Mouse (Mus musculus) intestine, embryonic 14.5 days (tissue): ENCODE measurements around the gene Msi2. TPM values are rescaled to one million over a fixed set of nuclear protein-coding genes. Genes with fewer than 3 reads are reported as not detected.

ENCODE experiments used
- ATAC-seq: fragments of 200-750 bp; cut with Nextera tagmentation; replicated peaks from 2 replicates; pipeline ENCODE4 v1.8.0; 2017; ENCODE audit warnings: low read depth, moderate number of reproducible peaks, moderate TSS enrichment, moderate library complexity; ENCODE audit not compliant: low FRiP score, low TSS enrichment
- DNase-seq: peaks from one replicate; pipeline ENCODE4 v3.0.0-alpha.2; 2018; ENCODE audit warnings: low spot score
- H3K27ac ChIP-seq: fragments of 300-500 bp; sonication (generic); 2 replicates; pipeline ENCODE4 v1.5.1; 2014; ENCODE audit warnings: low read depth, mild to moderate bottlenecking, control low read depth
- H3K27me3 ChIP-seq: fragments of 300-500 bp; sonication (generic); replicated peaks from 2 replicates; pipeline ENCODE4 v1.6.1; 2014; ENCODE audit warnings: low read length, control low read depth; ENCODE audit not compliant: control insufficient read depth, insufficient read depth
- H3K36me3 ChIP-seq: fragments of 300-500 bp; sonication (generic); 2 replicates; pipeline ENCODE4 v1.6.1; 2014; ENCODE audit warnings: low read length, control low read depth; ENCODE audit not compliant: control insufficient read depth, insufficient read depth
- H3K4me1 ChIP-seq: fragments of 300-500 bp; sonication (generic); replicated peaks from 2 replicates; pipeline ENCODE4 v1.6.1; 2014; ENCODE audit warnings: low read length, control low read depth, mixed read lengths; ENCODE audit not compliant: control insufficient read depth, insufficient read depth
- H3K4me2 ChIP-seq: fragments of 300-500 bp; sonication (generic); 2 replicates; pipeline ENCODE4 v1.6.1; 2014; ENCODE audit warnings: low read length
- H3K4me3 ChIP-seq: fragments of 300-500 bp; sonication (generic); 2 replicates; pipeline ENCODE4 v1.5.1; 2014; ENCODE audit warnings: low read depth, low read length, control low read depth, mixed read lengths
- H3K9ac ChIP-seq: fragments of 300-500 bp; sonication (generic); 2 replicates; pipeline ENCODE4 v1.6.1; 2014; ENCODE audit warnings: mild to moderate bottlenecking, low read length
- H3K9me3 ChIP-seq: fragments of 300-500 bp; sonication (generic); 2 replicates; pipeline ENCODE4 v1.6.1; 2016; ENCODE audit warnings: low read length, control low read depth; ENCODE audit not compliant: control insufficient read depth
- WGBS: fragments of 180-500 bp; shearing (Covaris S2); extraction: QIAGEN DNeasy Blood & Tissue Kit; methylation state at CpG from one replicate; pipeline ENCODE4 v1.1.7; 2014; 5-methylcytosine and 5-hydroxymethylcytosine counted together
- polyA plus RNA-seq: library from polyadenylated mRNA; unstranded; fragments of >200 nt; fragmentation: Nextera tagmentation; extraction: Ambion mirVana; gene quantifications from 2 replicates; pipeline ENCODE4 v1.2.1, GENCODE M21; 2014

The Msi2 gene
- polyA plus RNA-seq: 13.6 and 15.1 TPM in 2 replicates

DNA sequence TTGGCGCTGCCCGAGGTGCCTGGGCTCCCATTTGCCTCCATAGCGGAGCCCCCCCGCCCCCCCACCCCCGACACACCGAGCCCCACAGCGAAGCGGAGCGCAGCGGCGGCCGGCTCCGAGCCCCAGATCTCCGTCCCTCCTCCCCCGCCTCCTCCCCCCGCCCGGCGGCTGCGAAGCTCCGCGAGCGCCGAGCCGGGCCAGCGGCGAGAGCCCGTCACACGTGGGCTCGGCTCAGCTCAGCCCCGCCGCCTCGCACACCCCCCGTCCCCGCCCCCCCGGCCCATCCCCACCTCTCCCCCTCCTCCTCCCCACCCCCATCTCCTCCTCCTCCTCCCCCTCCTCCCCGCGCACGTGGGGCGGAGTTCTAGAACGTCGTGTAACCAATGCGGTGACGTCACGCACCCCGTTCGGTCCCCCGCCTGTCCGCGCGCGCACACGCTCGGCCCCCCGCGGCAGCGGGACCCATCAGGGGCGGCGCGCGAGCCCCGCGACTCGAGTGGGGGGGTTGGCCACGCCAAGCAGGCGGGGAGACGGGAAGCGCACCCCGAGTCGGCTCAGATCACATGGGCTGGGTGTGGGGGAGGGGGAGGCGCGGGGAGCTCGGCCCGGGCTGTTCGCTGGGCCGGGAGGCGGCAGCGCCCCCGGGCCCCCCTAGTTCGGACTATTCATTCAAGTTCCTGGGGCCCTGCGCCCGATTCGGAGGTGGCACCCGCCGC lies at the start of gene Msi2:
Gene Msi2, minus strand, starts transcription at position 464 of the 716 bp plus-strand sequence.
- Histone ChIP-seq H3K36me3 (no peaks in the 10 kb centered on the region), H3K27me3 (no peaks in the 10 kb centered on the region), H3K27ac (peak within 1 kb of the TSS; percentile 87), H3K4me3 (peak within 1 kb of the TSS; percentile 84), H3K9ac (peak within 1 kb of the TSS; percentile 98), H3K9me3 (no peaks in the 10 kb centered on the region), H3K4me2 (peak within 1 kb of the TSS; percentile 88), H3K4me1 (peaks cover 44% of the 10 kb centered on the region)
- ATAC-seq: peak; percentile 85
- DNase-seq: peak; percentile 90
- WGBS: under 1% methylated on average over 80 of the region's 84 CpGs

DNA sequence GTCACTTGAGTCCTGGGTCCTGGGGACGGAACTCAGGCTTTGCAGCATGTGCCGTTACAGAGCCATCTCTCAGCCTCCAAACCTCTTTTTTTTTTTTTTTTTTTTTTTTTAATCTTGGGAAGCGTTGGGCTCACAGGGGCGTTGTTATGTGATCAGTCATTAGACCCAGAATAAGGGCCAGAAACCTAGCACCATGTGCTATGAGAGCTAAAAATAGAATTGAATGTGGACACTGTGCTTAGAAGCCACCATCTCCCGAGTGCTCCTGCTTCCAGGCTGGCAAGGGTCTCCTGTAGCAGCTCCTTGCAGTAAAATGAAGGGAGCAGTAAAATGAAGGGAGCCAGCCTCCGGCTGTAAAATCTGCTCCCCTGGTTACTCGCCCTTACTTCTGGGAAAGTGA lies 47.3 kb upstream of the Msi2 start:
- Histone ChIP-seq H3K9ac (no peak overlapping the region), H3K36me3 (no peaks in the 10 kb centered on the region), H3K4me2 (no peak overlapping the region), H3K9me3 (no peaks in the 10 kb centered on the region), H3K27ac (no peak overlapping the region), H3K27me3 (no peaks in the 10 kb centered on the region), H3K4me3 (no peak overlapping the region), H3K4me1 (no peaks in the 10 kb centered on the region)
- ATAC-seq: no peak
- WGBS: 43% methylated on average over 7 of the region's 7 CpGs
- DNase-seq: no peak

DNA sequence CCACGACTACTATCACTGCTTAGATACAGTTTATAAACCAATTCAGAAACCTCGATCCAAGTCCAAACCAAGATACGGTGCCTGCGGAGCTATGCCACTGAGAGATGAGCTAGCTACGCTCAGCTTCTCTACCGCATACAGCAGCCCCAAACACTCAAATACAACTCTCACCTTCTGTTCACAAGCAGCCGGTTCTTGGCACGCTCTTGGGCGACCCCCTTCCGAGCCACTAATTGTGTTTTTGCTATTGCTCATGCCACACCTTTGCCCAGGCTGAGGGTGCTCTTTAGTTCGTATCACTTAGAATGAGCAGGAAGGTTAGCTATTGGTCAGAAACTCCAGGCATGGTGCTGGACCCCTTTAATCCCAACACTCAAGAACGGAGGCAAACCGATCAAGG lies 45.1 kb upstream of the Msi2 start:
- 90% methylated on average over 13 of the region's 13 CpGs for WGBS
- ATAC-seq: no peak

DNA sequence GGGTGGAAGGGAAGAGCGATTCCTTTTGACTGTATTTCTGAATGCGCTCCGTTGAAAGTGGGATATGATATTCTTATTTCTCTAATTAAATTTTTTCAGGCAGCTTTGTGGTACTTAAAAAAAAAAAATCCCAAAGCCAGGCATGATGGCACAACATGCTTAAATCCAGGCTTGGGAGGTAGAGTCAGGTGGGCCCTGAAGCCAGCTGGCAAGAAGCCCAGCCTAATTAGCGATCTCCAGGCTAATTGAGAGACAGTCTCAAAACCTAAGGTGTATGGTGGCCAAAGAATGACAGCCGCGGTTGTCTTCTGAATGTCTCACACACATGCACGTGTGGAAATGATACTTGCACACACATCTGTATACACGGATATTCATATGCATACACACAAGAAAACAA lies 41.2 kb upstream of the Msi2 start:
- no peak for DNase-seq
- no peak overlapping the region for H3K4me2 ChIP-seq
- no peaks in the 10 kb centered on the region for H3K27me3 ChIP-seq
- no peak for ATAC-seq
- WGBS: 91% methylated on average over 8 of the region's 8 CpGs
- H3K9me3 ChIP-seq: no peaks in the 10 kb centered on the region
- no peaks in the 10 kb centered on the region for H3K36me3 ChIP-seq
- H3K9ac ChIP-seq: no peak overlapping the region
- no peaks in the 10 kb centered on the region for H3K4me1 ChIP-seq
- H3K4me3 ChIP-seq: no peak overlapping the region
- H3K27ac ChIP-seq: no peak overlapping the region

More for the DNA sequence above, 45.1 kb upstream of the Msi2 start:
- H3K4me1 ChIP-seq: no peaks in the 10 kb centered on the region
- H3K4me2 ChIP-seq: no peak overlapping the region
- H3K36me3 ChIP-seq: no peaks in the 10 kb centered on the region
- H3K4me3 ChIP-seq: no peak overlapping the region
- H3K27ac ChIP-seq: no peak overlapping the region
- no peak overlapping the region for H3K9ac ChIP-seq
- H3K27me3 ChIP-seq: no peaks in the 10 kb centered on the region
- DNase-seq: no peak
- no peaks in the 10 kb centered on the region for H3K9me3 ChIP-seq

DNA sequence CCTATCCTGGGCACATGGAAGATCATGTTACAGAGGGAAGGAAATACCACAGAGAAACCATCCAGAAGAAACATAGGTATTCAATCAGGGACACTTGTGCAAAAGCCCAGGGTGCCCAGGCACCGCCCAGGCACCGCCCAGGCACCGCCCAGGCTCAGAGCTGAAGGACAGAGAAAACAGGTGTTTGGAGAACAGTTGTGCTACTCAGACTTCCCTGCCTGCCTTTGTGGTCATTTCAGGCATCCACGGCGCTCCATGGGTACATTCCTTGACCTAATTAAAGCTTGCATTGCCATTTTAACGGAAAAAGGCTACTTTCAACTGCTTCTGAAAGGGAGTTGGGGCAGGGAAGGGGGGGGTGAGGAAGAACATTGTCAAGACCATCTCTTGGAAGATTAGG lies 40.1 kb upstream of the Msi2 start:
- no peaks in the 10 kb centered on the region for H3K9me3 ChIP-seq
- 49% methylated on average over 6 of the region's 6 CpGs for WGBS
- no peak overlapping the region for H3K27ac ChIP-seq
- no peak overlapping the region for H3K4me2 ChIP-seq
- H3K4me3 ChIP-seq: no peak overlapping the region
- ATAC-seq (no peak), DNase-seq (no peak)
- H3K36me3 ChIP-seq: no peaks in the 10 kb centered on the region
- no peaks in the 10 kb centered on the region for H3K27me3 ChIP-seq
- no peak overlapping the region for H3K9ac ChIP-seq
- H3K4me1 ChIP-seq: no peaks in the 10 kb centered on the region

DNA sequence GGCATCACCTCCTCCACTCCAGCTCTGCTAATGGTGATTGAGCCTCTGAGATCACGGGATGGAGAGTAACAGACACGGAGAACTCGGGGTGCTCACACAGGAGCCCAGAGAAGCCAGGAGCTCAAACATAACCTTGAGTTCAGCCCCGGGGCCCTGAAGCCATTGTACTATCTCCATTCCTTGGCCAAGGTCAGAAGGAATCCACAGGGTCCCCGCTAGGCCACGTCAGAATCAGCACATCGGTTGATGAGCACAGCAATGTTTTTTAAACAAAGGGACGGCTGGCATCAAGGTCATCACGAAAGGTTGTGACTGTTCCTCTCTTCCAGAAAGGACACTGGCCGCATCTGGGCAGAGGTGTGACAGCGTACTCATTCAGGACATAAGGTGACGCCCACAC lies 27.0 kb upstream of the Msi2 start:
- no peak for DNase-seq
- no peaks in the 10 kb centered on the region for H3K36me3 ChIP-seq
- WGBS: 80% methylated on average over 12 of the region's 12 CpGs

DNA sequence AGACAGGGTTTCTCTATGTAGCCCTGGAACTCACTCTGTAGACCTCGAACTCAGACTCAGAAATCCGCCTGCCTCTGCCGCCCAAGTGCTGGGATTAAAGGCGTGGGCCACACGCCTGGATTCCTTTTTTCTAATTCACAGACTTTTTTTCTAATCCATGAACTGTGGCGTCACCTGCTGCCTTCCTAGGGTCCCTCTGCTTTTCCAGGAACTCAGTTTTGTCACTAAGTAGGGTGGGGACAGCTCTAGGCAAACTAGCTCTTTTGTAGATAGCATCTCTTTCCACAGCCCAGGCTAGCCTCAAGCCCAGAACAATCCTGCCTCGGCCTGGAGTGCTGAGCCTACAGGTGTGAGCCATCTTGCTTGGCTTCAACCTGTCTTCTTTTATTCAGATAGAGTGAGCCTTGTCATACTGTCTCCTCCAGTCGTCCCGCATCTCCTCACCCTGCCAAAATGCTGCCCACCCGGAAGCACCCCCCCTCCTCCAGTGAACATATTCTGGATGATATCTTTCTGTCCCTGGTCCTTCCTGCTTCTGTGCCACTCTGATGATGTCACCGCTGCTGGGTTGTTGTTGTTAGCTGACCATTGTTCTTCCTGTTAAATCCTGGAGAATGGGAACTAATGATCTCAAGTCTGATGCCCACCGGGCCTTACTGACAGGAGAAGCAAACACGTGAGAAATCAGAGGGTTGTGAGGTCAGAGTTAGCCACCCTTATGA lies 21.4 kb upstream of the Msi2 start:
- no peak overlapping the region for H3K4me2 ChIP-seq
- no peak for ATAC-seq
- no peaks in the 10 kb centered on the region for H3K4me1 ChIP-seq
- H3K9me3 ChIP-seq: no peaks in the 10 kb centered on the region
- H3K27ac ChIP-seq: no peak overlapping the region
- H3K4me3 ChIP-seq: no peak overlapping the region
- WGBS: 85% methylated on average over 13 of the region's 13 CpGs
- DNase-seq: no peak
- H3K36me3 ChIP-seq: no peaks in the 10 kb centered on the region
- no peaks in the 10 kb centered on the region for H3K27me3 ChIP-seq
- no peak overlapping the region for H3K9ac ChIP-seq

More for the DNA sequence above, 27.0 kb upstream of the Msi2 start:
- Histone ChIP-seq H3K9ac (no peak overlapping the region), H3K27me3 (no peaks in the 10 kb centered on the region), H3K27ac (no peak overlapping the region), H3K4me1 (no peaks in the 10 kb centered on the region), H3K9me3 (no peaks in the 10 kb centered on the region), H3K4me2 (no peak overlapping the region), H3K4me3 (no peak overlapping the region)
- no peak for ATAC-seq

DNA sequence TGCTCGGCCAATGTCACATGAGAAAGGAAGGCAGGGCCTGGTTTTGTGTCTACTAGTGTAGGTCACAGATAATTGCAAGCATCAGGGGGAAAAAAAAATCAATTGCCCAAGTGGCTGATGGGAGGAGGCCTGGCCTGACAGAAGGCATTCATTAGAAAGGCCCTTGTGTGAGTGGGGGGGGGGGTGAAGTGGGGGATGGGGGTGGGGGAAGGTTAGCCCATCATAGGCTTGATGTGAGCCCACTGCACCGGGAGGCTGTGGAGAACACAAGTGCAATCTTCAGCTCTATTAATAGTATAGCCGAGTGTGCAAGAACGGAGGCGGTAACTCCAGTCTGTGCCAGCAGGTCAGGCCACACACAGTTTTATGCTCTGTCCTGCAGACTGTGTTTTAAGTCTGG lies 11.1 kb upstream of the Msi2 start:
- ATAC-seq (no peak), DNase-seq (no peak)
- Histone ChIP-seq H3K27me3 (no peaks in the 10 kb centered on the region), H3K4me3 (no peak overlapping the region), H3K27ac (no peak overlapping the region; the same call in 1 of the 2 replicates), H3K9ac (no peak overlapping the region), H3K36me3 (no peaks in the 10 kb centered on the region), H3K4me2 (no peak overlapping the region), H3K4me1 (peaks cover 14% of the 10 kb centered on the region; the same call in 1 of the 2 replicates), H3K9me3 (no peaks in the 10 kb centered on the region)
- 59% methylated on average over 5 of the region's 5 CpGs for WGBS
